Mouse (Mus musculus): ENCODE results near the gene Slc6a15. TPM values are rescaled to one million over a fixed set of nuclear protein-coding genes. Genes with fewer than 3 reads are reported as not detected.

Slc6a15 gene
- polyA plus RNA-seq, 1 experiment: 0.54 TPM

DNA sequence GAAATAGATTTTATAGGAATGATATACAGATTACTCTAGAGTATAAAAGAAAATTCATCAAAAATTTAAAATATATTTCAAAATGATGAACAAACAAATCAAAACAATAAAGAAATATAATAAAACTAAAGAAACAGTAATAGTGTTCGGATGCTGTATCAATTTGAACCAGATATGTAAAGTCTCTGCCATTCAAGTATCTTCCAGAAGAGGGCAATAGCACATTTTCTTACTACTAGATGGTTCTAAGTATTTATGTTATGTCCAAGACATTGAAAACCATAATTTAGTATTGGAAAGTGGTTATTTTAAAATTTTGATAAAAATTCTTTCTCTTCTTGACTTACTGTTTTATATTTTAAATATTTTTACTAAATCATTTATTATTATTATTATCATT lies 60.1 kb downstream of the Slc6a15 start:
- Histone ChIP-seq H3K36me3 (ENCODE audit: control insufficient read depth, insufficient read depth) (no peaks in the 10 kb centered on the region), H3K4me2 (ENCODE audit: low read depth) (no peak overlapping the region), H3K79me2 (ENCODE audit: control insufficient read depth, insufficient read depth) (no peaks in the 10 kb centered on the region), H3ac (ENCODE audit: control insufficient read depth, insufficient read length) (no peak overlapping the region), H3K4me3 (no peak overlapping the region), H3K27me3 (ENCODE audit: control insufficient read depth, insufficient read depth, insufficient read length) (no peaks in the 10 kb centered on the region)
- TF ChIP-seq SRF (IDR thresholded peaks at IDR 0.05; ENCODE audit: control insufficient read depth, insufficient read length, low read depth) (no peak), TCF3 (IDR thresholded peaks at IDR 0.05; ENCODE audit: insufficient read length, low read depth) (no peak), E2F4 (IDR thresholded peaks at IDR 0.05; ENCODE audit: insufficient read depth) (no peak), POLR2AphosphoS2 (IDR thresholded peaks at IDR 0.05; ENCODE audit: insufficient read length, low read depth) (no peak), MYOG (IDR thresholded peaks at IDR 0.05; ENCODE audit: control insufficient read depth in 1 of 3, insufficient read depth in 1 of 3, insufficient read length in 2 of 3, low read depth in 2 of 3) (no peak)

DNA sequence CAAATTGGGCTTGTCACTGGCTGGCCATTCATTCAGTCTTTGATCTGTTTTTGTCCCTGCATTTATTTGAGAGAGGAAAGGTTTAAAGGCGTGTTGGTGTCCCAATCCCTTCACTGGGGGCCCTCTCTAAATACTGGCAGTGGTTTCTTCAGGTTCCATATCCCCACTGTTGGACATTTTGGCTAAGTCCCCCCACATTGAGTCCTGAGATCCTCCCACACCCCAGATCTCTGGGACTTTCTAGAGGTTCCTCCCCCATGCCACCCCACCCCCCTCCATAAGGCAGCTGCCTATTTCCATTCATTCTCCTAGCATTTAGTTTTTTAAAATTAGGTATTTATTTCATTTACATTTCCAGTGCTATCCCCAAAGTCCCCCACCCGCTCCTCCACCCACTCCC lies 75.0 kb downstream of the Slc6a15 start:
- no peak overlapping the region for H3K4me3 ChIP-seq
- TF ChIP-seq CEBPB (IDR thresholded peaks at IDR 0.05; ENCODE audit: insufficient read depth, poor library complexity, severe bottlenecking) (no peak), REST (IDR thresholded peaks at IDR 0.05; ENCODE audit: insufficient read depth, insufficient read length) (no peak), E2F4 (IDR thresholded peaks at IDR 0.05; ENCODE audit: insufficient read depth) (no peak), TCF3 (IDR thresholded peaks at IDR 0.05; ENCODE audit: insufficient read length, low read depth) (no peak), MYOD1 (IDR thresholded peaks at IDR 0.05; ENCODE audit: control insufficient read depth in 1 of 3, insufficient read length in 2 of 3, low read depth in 2 of 3) (no peak), SRF (IDR thresholded peaks at IDR 0.05; ENCODE audit: control insufficient read depth, insufficient read length, low read depth) (no peak), MAX (IDR thresholded peaks at IDR 0.05; ENCODE audit: low read depth) (no peak), MYOG (IDR thresholded peaks at IDR 0.05; ENCODE audit: control insufficient read depth in 1 of 3, insufficient read depth in 1 of 3, insufficient read length in 2 of 3, low read depth in 2 of 3) (no peak), POLR2A (IDR thresholded peaks at IDR 0.05; ENCODE audit: insufficient read length, low read depth) (no peak), TCF12 (IDR thresholded peaks at IDR 0.05; ENCODE audit: insufficient read depth, poor library complexity, severe bottlenecking) (no peak), POLR2AphosphoS2 (IDR thresholded peaks at IDR 0.05; ENCODE audit: insufficient read length, low read depth) (no peak), USF1 (IDR thresholded peaks at IDR 0.05; ENCODE audit: low read depth) (no peak)
- no peaks in the 10 kb centered on the region for H3K36me3 ChIP-seq (ENCODE audit: control insufficient read depth, insufficient read depth)
- no peak overlapping the region for H3K4me2 ChIP-seq (ENCODE audit: low read depth)
- no peak overlapping the region for H3ac ChIP-seq (ENCODE audit: control insufficient read depth, insufficient read length)
- H3K27me3 ChIP-seq (ENCODE audit: control insufficient read depth, insufficient read depth, insufficient read length): no peaks in the 10 kb centered on the region
- no peaks in the 10 kb centered on the region for H3K79me2 ChIP-seq (ENCODE audit: control insufficient read depth, insufficient read depth)

DNA sequence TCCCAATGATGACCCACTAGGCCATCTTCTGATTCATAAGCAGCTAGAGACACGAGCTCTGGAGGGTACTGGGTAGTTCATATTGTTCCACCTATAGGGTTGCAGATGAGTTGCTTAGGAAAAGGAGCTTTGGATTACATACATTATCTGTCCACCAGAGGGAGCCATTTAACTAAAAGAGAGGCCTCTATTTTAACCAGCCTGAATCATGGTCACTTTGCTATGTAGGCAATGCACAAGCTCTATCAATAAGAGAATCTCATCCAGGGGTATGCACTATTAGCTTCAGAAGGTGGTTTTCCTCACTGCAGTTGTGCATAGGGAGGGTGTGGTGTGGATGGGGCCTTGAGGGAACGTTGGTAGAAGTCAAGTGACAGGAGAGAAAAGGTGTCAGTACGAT lies 75.5 kb downstream of the Slc6a15 start:
- no peak for TF ChIP-seq POLR2AphosphoS2 (IDR thresholded peaks at IDR 0.05; ENCODE audit: insufficient read length, low read depth)
- no peak for TF ChIP-seq USF1 (IDR thresholded peaks at IDR 0.05; ENCODE audit: low read depth)
- no peak for TF ChIP-seq E2F4 (IDR thresholded peaks at IDR 0.05; ENCODE audit: insufficient read depth)
- no peak for TF ChIP-seq REST (IDR thresholded peaks at IDR 0.05; ENCODE audit: insufficient read depth, insufficient read length)
- no peak for TF ChIP-seq MYOD1 (IDR thresholded peaks at IDR 0.05; ENCODE audit: control insufficient read depth in 1 of 3, insufficient read length in 2 of 3, low read depth in 2 of 3)
- no peak for TF ChIP-seq SRF (IDR thresholded peaks at IDR 0.05; ENCODE audit: control insufficient read depth, insufficient read length, low read depth)
- no peak for TF ChIP-seq MYOG (IDR thresholded peaks at IDR 0.05; ENCODE audit: control insufficient read depth in 1 of 3, insufficient read depth in 1 of 3, insufficient read length in 2 of 3, low read depth in 2 of 3)
- TF ChIP-seq POLR2A (IDR thresholded peaks at IDR 0.05; ENCODE audit: insufficient read length, low read depth): no peak
- TF ChIP-seq CEBPB (IDR thresholded peaks at IDR 0.05; ENCODE audit: insufficient read depth, poor library complexity, severe bottlenecking): no peak
- no peak for TF ChIP-seq TCF3 (IDR thresholded peaks at IDR 0.05; ENCODE audit: insufficient read length, low read depth)

DNA sequence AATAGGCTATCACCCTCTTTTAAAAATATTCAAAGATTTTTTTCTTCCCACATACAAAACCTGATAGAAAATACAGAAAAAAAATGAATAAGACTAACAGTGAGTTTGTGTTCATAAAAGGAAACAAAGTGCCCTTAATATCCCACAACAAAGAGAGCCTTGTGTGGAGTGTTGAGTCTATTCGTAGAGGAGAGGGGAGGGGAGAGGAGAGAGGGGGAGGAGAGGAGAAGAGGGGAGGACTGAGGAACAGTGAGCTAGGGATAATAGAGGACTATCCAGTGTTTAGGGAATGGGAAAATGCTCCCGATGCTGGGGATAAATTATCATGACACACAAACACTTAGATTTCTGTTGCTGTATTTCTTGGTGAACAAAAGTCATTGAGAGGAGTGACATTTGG lies 80.8 kb downstream of the Slc6a15 start:
- Histone ChIP-seq H3K4me3 (no peak overlapping the region), H3K27me3 (ENCODE audit: control insufficient read depth, insufficient read depth, insufficient read length) (no peaks in the 10 kb centered on the region)
- no peak for TF ChIP-seq E2F4 (IDR thresholded peaks at IDR 0.05; ENCODE audit: insufficient read depth)
- no peak for TF ChIP-seq MYOG (IDR thresholded peaks at IDR 0.05; ENCODE audit: control insufficient read depth in 1 of 3, insufficient read depth in 1 of 3, insufficient read length in 2 of 3, low read depth in 2 of 3)
- TF ChIP-seq USF1 (IDR thresholded peaks at IDR 0.05; ENCODE audit: low read depth): no peak
- TF ChIP-seq MAX (IDR thresholded peaks at IDR 0.05; ENCODE audit: low read depth): no peak
- TF ChIP-seq CEBPB (IDR thresholded peaks at IDR 0.05; ENCODE audit: insufficient read depth, poor library complexity, severe bottlenecking): no peak
- TF ChIP-seq SRF (IDR thresholded peaks at IDR 0.05; ENCODE audit: control insufficient read depth, insufficient read length, low read depth): no peak
- no peak for TF ChIP-seq REST (IDR thresholded peaks at IDR 0.05; ENCODE audit: insufficient read depth, insufficient read length)
- TF ChIP-seq TCF3 (IDR thresholded peaks at IDR 0.05; ENCODE audit: insufficient read length, low read depth): no peak
- TF ChIP-seq POLR2A (IDR thresholded peaks at IDR 0.05; ENCODE audit: insufficient read length, low read depth): no peak
- TF ChIP-seq MYOD1 (IDR thresholded peaks at IDR 0.05; ENCODE audit: control insufficient read depth in 1 of 3, insufficient read length in 2 of 3, low read depth in 2 of 3): no peak
- no peak for TF ChIP-seq TCF12 (IDR thresholded peaks at IDR 0.05; ENCODE audit: insufficient read depth, poor library complexity, severe bottlenecking)
- TF ChIP-seq POLR2AphosphoS2 (IDR thresholded peaks at IDR 0.05; ENCODE audit: insufficient read length, low read depth): no peak

More for the DNA sequence above, 75.5 kb downstream of the Slc6a15 start:
- Histone ChIP-seq H3K79me2 (ENCODE audit: control insufficient read depth, insufficient read depth) (no peaks in the 10 kb centered on the region), H3K36me3 (ENCODE audit: control insufficient read depth, insufficient read depth) (no peaks in the 10 kb centered on the region), H3K4me3 (no peak overlapping the region), H3ac (ENCODE audit: control insufficient read depth, insufficient read length) (no peak overlapping the region), H3K4me2 (ENCODE audit: low read depth) (no peak overlapping the region), H3K27me3 (ENCODE audit: control insufficient read depth, insufficient read depth, insufficient read length) (no peaks in the 10 kb centered on the region)

DNA sequence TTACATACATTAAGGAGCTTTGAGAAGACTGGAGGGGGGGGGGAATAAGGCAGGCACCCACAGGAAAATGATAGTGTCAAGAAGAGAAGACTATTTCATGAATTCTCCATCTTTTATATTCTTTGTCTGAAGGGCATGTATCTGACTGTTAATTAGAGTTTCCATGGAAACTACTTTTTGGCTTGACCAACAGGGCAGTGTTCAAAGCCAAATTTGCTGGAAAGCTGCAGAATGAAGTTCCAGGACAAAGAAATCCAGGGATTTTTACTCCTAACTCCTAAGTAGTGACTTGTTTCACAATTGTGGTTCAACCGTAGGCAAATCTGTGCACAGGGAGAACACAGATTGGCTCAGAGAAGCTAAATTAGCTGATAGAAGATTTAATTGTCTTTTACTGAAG lies 90.3 kb downstream of the Slc6a15 start:
- no peaks in the 10 kb centered on the region for H3K36me3 ChIP-seq (ENCODE audit: control insufficient read depth, insufficient read depth)
- no peak overlapping the region for H3K4me2 ChIP-seq (ENCODE audit: low read depth)
- H3K79me2 ChIP-seq (ENCODE audit: control insufficient read depth, insufficient read depth): no peaks in the 10 kb centered on the region
- no peaks in the 10 kb centered on the region for H3K27me3 ChIP-seq (ENCODE audit: control insufficient read depth, insufficient read depth, insufficient read length)
- TF ChIP-seq MYOD1 (IDR thresholded peaks at IDR 0.05; ENCODE audit: control insufficient read depth in 1 of 3, insufficient read length in 2 of 3, low read depth in 2 of 3): no peak
- TF ChIP-seq USF1 (IDR thresholded peaks at IDR 0.05; ENCODE audit: low read depth): no peak
- no peak for TF ChIP-seq SRF (IDR thresholded peaks at IDR 0.05; ENCODE audit: control insufficient read depth, insufficient read length, low read depth)
- TF ChIP-seq TCF3 (IDR thresholded peaks at IDR 0.05; ENCODE audit: insufficient read length, low read depth): no peak
- TF ChIP-seq MAX (IDR thresholded peaks at IDR 0.05; ENCODE audit: low read depth): no peak
- TF ChIP-seq E2F4 (IDR thresholded peaks at IDR 0.05; ENCODE audit: insufficient read depth): no peak
- no peak for TF ChIP-seq POLR2AphosphoS2 (IDR thresholded peaks at IDR 0.05; ENCODE audit: insufficient read length, low read depth)
- no peak for TF ChIP-seq POLR2A (IDR thresholded peaks at IDR 0.05; ENCODE audit: insufficient read length, low read depth)
- no peak for TF ChIP-seq REST (IDR thresholded peaks at IDR 0.05; ENCODE audit: insufficient read depth, insufficient read length)
- TF ChIP-seq CEBPB (IDR thresholded peaks at IDR 0.05; ENCODE audit: insufficient read depth, poor library complexity, severe bottlenecking): no peak
- H3K4me3 ChIP-seq: no peak overlapping the region
- H3ac ChIP-seq (ENCODE audit: control insufficient read depth, insufficient read length): no peak overlapping the region

More for the DNA sequence above, 80.8 kb downstream of the Slc6a15 start:
- Histone ChIP-seq H3K36me3 (ENCODE audit: control insufficient read depth, insufficient read depth) (no peaks in the 10 kb centered on the region), H3K4me2 (ENCODE audit: low read depth) (no peak overlapping the region), H3ac (ENCODE audit: control insufficient read depth, insufficient read length) (no peak overlapping the region), H3K79me2 (ENCODE audit: control insufficient read depth, insufficient read depth) (no peaks in the 10 kb centered on the region)
